1 mouse cellular context compared by ENCODE assay signal in genomic region chr1:131657945-131658354, GRCm38 (mm10).
TF ChIP-seq lines count a peak whose summit lies in the region.

No protein-coding gene starts in this region.

TF ChIP-seq in MEL, 35 proteins besides CTCF, POLR2A, EP300 and RAD21 (continued from another document):
- no peak for TF ChIP-seq MAFK (IDR thresholded peaks at IDR 0.05; ENCODE audit: borderline replicate concordance, low read depth, low read length)
TF ChIP-seq in MEL: peak in this region for 15.
